Mouse (Mus musculus) liver, postnatal 0 days (tissue): ENCODE data around the gene Hs3st6.
A peak's percentile ranks its signal among the peaks of the same experiment; 100 is the strongest.

Experiments used
- CTCF ChIP-seq: sonication (generic); IDR thresholded peaks from 2 replicates; pipeline ENCODE4 v1.5.1; 2016; ENCODE audit warnings: antibody characterized with exemption, low read depth
- EP300 ChIP-seq: IDR thresholded peaks from 2 replicates; pipeline ENCODE4 v1.6.1; 2016; ENCODE audit warnings: antibody characterized with exemption, low read depth, mild to moderate bottlenecking

GRCm38 (mm10) chr17:24773241-24773640, 20.5 kb downstream of the Hs3st6 start:
- TF ChIP-seq CTCF (peak; percentile 54), EP300 (no peak)
